Mouse (Mus musculus): ENCODE results near the gene Psma6.

- TF ChIP-seq CTCF (IDR thresholded peaks at IDR 0.05; ENCODE audit: control insufficient read depth, insufficient read depth, insufficient replicate concordance, low read depth, low read length) (no peak), POLR2A (IDR thresholded peaks at IDR 0.05; ENCODE audit: control insufficient read depth, low read depth, low read length) (no peak)
Measured at GRCm38 (mm10) chr12:55384826-55385225, 804 bp downstream of the Psma6 start.

Data from testis, adult 2 months (tissue).